Mouse (Mus musculus): ENCODE results near the gene Wnt5b.

DNA sequence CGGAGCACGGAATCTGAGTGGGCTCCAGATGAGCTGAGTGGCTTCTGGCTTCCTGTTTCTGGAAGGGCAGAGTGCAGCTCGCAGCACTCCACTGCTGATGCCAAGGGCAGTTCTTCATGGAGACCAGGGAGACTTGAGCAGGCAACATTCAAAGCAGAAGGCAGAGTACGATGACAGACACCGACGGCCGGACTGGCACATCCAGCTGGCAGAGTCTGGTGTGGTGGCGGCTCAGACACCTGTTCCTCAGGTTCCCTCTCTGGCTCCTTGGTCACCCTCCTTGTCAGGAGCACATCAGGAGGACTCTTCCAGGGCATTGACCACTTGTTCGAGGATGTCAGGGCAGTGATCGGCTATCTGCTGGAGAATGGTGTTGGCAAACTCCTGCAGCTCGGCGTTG lies 31.2 kb upstream of the Wnt5b start:
- TF ChIP-seq POLR2A (IDR thresholded peaks at IDR 0.05; ENCODE audit: borderline replicate concordance, control insufficient read depth, low read depth, low read length) (no peak), CTCF (IDR thresholded peaks at IDR 0.05; ENCODE audit: control insufficient read depth, insufficient read depth, low read length) (no peak)

All from bone marrow, adult 2 months (tissue).